9 mouse cellular contexts compared by ENCODE assay signal in the genomic region with DNA sequence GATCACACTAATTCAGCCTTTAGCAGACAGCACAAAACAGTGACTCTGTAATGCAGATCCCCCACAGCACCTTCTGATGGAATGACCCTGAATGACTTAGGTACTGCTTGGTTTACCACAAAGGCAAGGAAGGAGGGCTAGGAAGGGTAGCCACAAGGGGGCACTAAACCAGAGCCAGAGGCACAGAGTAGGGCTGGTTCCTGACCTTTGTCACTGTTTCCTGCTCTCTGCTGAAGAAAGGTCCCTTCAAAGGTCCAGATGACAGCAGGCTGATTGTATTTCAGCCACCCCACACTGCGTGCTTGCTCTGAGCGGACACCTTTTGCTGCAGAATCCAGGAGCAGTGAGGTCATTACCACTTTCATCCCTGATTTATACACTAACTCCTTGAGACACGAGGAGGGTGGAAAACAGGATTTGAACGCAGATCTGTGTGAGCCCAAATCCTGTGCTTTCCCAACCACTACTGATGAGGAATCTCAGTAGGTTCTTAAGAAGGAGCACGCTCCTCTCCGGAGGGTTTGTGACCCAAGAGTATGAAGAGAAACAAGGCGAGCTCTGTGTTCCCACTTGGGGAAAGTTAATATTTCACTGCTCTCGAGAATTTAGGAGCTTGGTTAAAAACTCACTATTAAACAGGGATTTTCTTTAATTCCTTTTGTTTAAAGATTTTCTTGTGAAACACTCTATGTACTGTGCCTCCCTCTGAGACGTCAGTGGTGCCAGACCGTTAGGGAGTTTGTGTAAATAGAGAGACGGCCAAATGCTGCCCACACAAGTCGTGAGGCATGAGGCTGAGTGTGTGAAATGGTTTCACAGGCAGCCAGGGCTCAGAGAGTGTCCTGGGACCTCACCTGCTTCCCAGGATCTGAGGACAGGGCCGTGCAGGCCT.
DNase-seq lines count a peak whose midpoint lies in the region; ATAC-seq and TF ChIP-seq lines count a peak whose summit lies in the region.
"Had no signal": no experiment of that assay in that cellular context is flagged by ENCODE, and none has a peak within 500 bp of the region (broad histone marks: within the 10 kb centered on the region; RNA-seq: fewer than 3 reads in every experiment).

No protein-coding gene starts in this region.

- no peak overlapping the region for H3K9ac ChIP-seq in intestine, embryonic 14.5 days (ENCODE audit: low read length)
- no peak overlapping the region for H3K9ac ChIP-seq in liver, embryonic 12.5 days
- H3K9ac ChIP-seq in stomach, embryonic 16.5 days (ENCODE audit: low read length), result no peak overlapping the region

- 43% methylated on average over 13 of the region's 13 CpGs for WGBS in intestine, embryonic 14.5 days
- WGBS in liver, embryonic 12.5 days (ENCODE audit: insufficient replicate concordance), result 57% methylated on average over 13 of the region's 13 CpGs
- whole genome bisulfite sequencing in stomach, embryonic 16.5 days, result 37% methylated on average over 13 of the region's 13 CpGs

- TF ChIP-seq CTCF in brain, embryonic 14.5 days (IDR thresholded peaks at IDR 0.05; ENCODE audit: borderline replicate concordance, extremely low read depth, insufficient read depth, insufficient read length), result peak; percentile 38; the same call in 1 of the 2 replicates

- H3K27ac ChIP-seq in intestine, embryonic 14.5 days (ENCODE audit: low read depth), result 0 out of 2 replicates have a peak overlapping the region, but pooled peaks have one; percentile 22
- H3K27ac ChIP-seq in liver, embryonic 12.5 days, result no peak overlapping the region
- H3K27ac ChIP-seq in stomach, embryonic 16.5 days (ENCODE audit: low read length), result no peak overlapping the region

- peaks cover 20% of the 10 kb centered on the region for H3K4me1 ChIP-seq in intestine, embryonic 14.5 days (replicated peaks; ENCODE audit: control insufficient read depth, insufficient read depth, low read length)
- H3K4me1 ChIP-seq in liver, embryonic 12.5 days, result no peaks in the 10 kb centered on the region
- 0 out of 2 replicates have a peak, but pooled peaks cover 3% of the 10 kb centered on the region for H3K4me1 ChIP-seq in stomach, embryonic 16.5 days (ENCODE audit: control insufficient read depth, insufficient read depth, low read length)

- no peaks in the 10 kb centered on the region for H3K36me3 ChIP-seq in intestine, embryonic 14.5 days (ENCODE audit: control insufficient read depth, insufficient read depth, low read length)
- H3K36me3 ChIP-seq in liver, embryonic 12.5 days, result no peaks in the 10 kb centered on the region
- no peaks in the 10 kb centered on the region for H3K36me3 ChIP-seq in stomach, embryonic 16.5 days (ENCODE audit: control insufficient read depth, insufficient read depth, low read length)
- H3K36me3 ChIP-seq: G1E had no signal

- no peaks in the 10 kb centered on the region for H3K9me3 ChIP-seq in intestine, embryonic 14.5 days (ENCODE audit: control insufficient read depth, low read length)
- H3K9me3 ChIP-seq in liver, embryonic 12.5 days (replicated peaks), result no peaks in the 10 kb centered on the region
- no peaks in the 10 kb centered on the region for H3K9me3 ChIP-seq in stomach, embryonic 16.5 days (replicated peaks; ENCODE audit: control insufficient read depth, low read length)
- H3K9me3 ChIP-seq: G1E had no signal

- H3K4me3 ChIP-seq in intestine, embryonic 14.5 days (ENCODE audit: low read depth, low read length), result no peak overlapping the region
- no peak overlapping the region for H3K4me3 ChIP-seq in liver, embryonic 12.5 days
- H3K4me3 ChIP-seq in stomach, embryonic 16.5 days (replicated peaks; ENCODE audit: low read length), result no peak overlapping the region

- TF ChIP-seq POLR2A in brain, embryonic 14.5 days (IDR thresholded peaks at IDR 0.05; ENCODE audit: borderline replicate concordance, extremely low read depth, insufficient read depth, insufficient read length, poor library complexity, severe bottlenecking), result no peak

- ATAC-seq in cerebellum, adult (ENCODE audit: insufficient number of reproducible peaks, low FRiP score, low TSS enrichment), result no peak
- ATAC-seq in intestine, embryonic 14.5 days (replicated peaks; ENCODE audit: low FRiP score, low TSS enrichment, low read depth), result no peak
- peak; percentile 47 for ATAC-seq in liver, embryonic 12.5 days
- ATAC-seq in stomach, embryonic 16.5 days (ENCODE audit: insufficient read depth, low FRiP score), result peak; percentile 41

- H3K27me3 ChIP-seq in intestine, embryonic 14.5 days (replicated peaks; ENCODE audit: control insufficient read depth, insufficient read depth, low read length), result no peaks in the 10 kb centered on the region
- H3K27me3 ChIP-seq in liver, embryonic 12.5 days (replicated peaks), result no peaks in the 10 kb centered on the region
- no peaks in the 10 kb centered on the region for H3K27me3 ChIP-seq in stomach, embryonic 16.5 days (ENCODE audit: control insufficient read depth, insufficient read depth, low read length)

- H3K4me2 ChIP-seq in intestine, embryonic 14.5 days (ENCODE audit: low read length), result no peak overlapping the region
- H3K4me2 ChIP-seq in liver, embryonic 12.5 days, result no peak overlapping the region
- H3K4me2 ChIP-seq in stomach, embryonic 16.5 days (ENCODE audit: low read depth, low read length), result no peak overlapping the region

- peak; percentile 69 to 73 for DNase-seq in cerebellum, postnatal 10 days
- peak; percentile 35 for DNase-seq in 3T3-L1 (ENCODE audit: low read depth, low spot score)
- no peak for DNase-seq in brain, embryonic 14.5 days (ENCODE audit: low read depth)
- DNase-seq in intestine, embryonic 14.5 days (ENCODE audit: low spot score), result peak; percentile 61
- DNase-seq in spleen, adult 18-20 months, result no peak

Comparison
In these comparisons a context has a peak if more than half of its experiments do, and no peak if none do; other contexts are left out.
1. DNase-seq: peak in cerebellum, postnatal 10 days (2 of 2), 3T3-L1 (single experiment) and intestine, embryonic 14.5 days (single experiment); none in brain, embryonic 14.5 days (single experiment) and spleen, adult 18-20 months (0 of 2).
2. ATAC-seq: peak in liver, embryonic 12.5 days (single experiment) and stomach, embryonic 16.5 days (single experiment); none in cerebellum, adult (single experiment) and intestine, embryonic 14.5 days (single experiment).